Mouse (Mus musculus) Muller cell, postnatal 12 days (primary cell): ENCODE results near the gene Sntb2.

ENCODE experiments used
- DNase-seq: peaks from one replicate; pipeline ENCODE4 v3.0.0-alpha.2; 2015; ENCODE audit errors: inconsistent ontology term

The Sntb2 gene

DNA sequence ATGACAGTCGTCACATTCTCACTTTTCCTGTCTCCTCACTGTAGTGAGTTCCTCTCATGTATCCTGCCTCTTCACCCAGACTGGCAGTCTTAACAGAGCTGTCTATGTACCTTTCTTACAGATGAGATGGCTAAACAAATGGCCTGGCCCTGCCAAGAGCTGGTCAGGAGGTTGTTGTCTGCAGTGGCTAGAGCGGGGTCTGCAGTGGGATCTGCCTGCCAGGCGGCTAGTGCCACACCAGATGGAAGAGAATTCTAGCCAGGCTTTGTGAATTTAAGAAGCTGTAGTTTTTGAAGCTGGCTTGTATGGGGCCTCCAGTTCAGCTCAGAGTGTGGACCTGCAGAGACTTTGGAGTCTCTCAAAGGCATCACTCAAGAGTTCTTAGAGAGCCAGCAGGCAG lies 100.1 kb downstream of the Sntb2 start:
- no peak for DNase-seq

DNA sequence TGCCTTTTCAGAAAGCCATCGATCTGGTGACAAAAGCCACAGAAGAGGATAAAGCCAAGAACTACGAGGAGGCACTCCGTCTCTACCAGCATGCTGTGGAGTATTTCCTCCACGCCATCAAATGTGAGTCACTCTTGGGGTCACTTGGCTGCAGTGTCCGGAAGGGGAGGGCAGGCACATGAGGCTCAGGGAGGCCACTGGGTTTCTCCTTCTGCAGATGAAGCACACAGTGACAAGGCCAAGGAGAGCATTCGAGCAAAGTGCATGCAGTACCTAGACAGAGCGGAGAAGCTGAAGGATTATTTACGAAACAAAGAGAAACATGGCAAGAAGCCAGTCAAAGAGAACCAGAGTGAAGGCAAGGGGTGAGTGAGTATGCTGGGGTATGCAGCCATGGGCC lies 101.1 kb downstream of the Sntb2 start:
- no peak for DNase-seq

DNA sequence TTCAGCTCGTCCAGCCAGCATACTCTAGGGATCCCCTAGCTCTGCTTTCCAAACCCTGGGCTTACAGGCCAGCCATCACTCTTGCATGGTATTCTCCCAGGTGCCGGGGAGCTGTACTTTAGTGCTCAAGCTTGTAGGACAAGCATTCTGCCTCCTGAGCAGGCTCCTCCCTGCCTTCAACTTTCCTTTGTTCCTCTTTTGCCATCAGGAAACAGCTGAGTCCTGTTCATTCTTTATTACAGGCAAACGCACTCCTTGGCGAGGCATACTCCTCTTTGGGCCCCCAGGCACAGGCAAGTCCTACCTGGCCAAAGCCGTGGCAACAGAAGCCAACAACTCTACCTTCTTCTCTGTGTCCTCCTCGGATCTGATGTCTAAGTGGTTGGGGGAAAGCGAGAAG lies 105.1 kb downstream of the Sntb2 start:
- no peak for DNase-seq

DNA sequence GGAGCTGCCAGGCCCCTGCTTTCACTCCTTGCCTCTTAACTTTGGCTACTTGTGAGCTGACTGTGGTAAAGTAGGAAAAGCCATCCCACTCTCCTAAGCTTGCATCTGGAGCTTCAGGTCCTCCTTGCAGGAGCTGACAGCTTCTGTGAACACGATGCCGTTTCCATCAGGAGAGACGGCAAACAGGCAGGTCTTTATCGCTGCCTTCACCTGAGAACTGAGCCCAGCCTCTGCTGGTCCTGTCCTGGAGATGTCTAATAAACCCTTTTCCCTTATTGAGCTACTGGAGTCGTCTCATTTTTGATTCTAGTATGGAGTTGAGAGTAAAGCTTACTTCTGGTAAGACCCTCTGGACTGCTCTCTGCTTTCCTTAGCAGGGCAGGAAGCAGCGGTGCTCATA lies 109.9 kb downstream of the Sntb2 start:
- DNase-seq, result no peak

DNA sequence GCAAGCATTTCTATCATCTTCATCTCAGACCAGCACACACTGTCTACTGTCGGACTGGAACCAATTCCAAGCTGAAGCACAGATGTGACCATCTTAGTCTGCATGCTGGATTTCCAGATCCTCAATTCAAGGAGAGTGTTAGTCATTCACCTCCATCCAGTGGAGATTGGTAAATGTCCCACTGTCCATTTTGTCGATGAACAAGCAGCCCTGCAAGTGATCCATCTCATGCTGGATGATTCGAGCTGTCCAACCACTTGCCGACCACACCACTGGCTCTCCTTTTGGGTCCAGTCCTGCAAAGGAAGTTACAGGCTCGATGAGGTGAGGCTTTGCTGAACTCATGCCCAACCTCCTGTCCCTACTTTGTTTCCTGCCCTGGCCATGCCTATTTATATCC lies 111.4 kb downstream of the Sntb2 start:
- DNase-seq, result no peak

DNA sequence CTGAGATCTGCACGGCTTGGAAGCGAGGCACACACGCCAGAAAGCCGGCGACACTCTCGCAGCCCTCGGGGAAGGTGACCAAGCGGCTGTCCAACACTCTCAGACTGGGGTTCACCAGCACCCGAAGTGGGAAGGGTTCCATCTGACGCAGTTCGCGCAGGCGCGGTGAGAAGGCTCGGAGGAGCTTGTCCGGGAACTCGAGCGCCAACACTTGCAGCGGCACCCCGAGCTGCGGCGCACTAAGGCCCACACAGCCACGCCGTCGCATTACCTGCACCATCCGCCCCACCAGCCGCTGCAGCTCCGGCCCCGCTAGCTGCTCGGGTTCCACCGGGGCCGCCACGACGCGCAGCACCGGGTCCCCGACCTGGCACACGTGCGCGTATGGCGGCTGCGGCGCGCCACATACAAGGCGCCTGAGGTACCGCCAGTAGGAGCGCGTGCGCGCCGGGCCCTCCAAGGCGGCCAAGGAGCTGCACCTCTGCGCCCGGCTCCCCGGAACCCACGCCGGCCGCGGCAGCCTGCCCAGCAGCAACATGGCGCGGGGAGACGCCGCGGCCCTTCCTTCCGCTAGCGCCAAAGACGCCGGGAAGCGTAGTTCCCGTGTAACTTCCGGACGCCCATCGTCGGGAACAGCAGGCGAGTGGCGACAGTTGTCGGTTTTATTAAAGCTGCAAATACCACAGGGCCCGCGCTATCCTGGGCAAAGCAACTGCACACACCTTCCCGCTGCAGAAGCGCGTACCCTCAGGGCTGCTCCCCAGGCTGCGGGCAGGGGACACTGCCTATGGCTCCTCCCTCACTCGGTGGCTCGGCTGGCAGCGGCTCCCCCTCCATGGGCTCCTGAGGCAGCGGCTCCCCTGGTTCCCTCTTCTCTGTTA lies 112.8 kb downstream of the Sntb2 start, which contains the start of gene Pdf:
Gene Pdf (minus strand): TSS at position 554 of the 881 bp plus-strand sequence.
- DNase-seq, result peak; percentile 85

DNA sequence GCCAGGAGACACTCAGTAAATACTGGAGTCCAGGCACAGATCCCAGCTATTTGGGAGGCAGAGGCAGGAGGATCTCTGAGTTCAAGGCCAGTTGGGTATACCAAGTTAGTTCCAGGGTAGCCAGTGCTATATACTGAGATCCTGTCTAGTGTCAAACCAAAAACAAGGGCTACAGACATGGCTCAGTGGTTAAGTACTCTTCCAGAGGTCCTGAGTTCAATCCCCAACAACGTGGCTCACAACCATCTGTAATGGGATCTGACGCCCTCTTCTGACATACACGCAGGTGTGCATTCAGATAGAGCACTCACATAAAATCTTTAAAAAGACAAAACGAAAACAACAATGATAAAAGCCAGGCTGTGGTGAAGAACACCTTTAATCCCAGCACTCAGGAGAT lies 113.9 kb downstream of the Sntb2 start:
- DNase-seq, result no peak

DNA sequence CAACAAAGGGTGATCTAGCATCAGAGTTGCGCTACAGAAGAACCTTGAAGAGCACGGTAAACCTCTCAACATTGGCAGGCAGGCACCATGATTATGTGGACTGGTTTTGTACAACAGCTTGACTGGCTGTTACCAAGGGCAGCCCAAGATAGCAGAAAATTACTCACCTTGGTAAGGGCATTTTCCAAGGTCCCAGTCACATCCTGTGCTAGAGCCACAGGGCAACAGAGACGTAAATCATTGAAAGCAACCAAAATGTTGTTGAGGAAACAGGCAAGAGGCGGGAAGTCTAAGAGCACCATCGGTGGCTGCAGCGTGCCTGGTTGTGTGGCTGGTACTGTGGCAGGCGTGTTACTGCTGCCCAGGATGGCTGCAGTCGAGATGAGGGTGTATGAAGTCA lies 116.5 kb downstream of the Sntb2 start:
- DNase-seq, result no peak

DNA sequence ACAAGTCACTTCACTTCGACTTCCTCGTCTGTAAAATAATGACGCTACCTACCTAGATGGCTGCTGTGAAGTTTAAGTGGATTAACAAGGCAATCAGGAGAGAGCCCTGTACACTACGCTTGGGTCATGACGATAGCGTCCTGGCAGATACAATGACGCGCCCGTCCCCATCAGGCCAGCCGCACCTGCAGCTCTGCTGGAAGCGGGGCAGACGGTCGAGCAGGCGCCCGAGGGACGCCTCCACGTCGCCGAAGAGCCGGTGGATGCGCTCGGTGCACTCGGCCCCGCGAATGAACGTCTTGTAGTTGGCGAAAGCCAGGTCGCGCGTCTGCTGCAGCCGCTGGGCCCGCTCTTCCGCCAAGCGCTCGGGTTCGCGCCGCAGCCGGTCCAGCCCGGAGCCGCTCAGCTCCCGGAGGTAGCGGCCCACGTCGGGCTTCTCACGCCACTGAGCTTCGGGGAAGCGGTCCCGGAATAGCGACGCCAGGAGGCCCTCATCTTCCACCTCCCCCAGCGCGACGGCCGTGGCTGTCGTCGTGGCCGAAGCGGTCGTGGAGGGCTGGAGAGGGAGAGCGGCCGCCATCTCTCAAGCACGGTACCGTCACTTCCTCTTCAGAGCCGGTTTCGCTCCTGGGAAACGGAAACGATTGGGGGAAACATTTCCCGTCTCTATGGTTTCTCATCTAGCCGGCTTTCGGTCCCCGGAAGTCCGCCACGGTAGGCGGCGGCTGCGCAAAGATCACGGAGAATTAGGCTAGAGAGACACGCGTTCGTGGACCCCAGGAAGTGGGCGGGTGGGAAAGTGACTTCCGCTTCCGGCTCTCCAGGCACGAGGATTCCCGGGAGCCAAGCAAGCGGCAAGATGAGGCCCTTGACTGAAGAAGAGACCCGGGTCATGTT lies 120.8 kb downstream of the Sntb2 start, which contains the start of the genes Cog8 and Nip7:
Gene Cog8 (minus strand): TSS at position 614 of the 897 bp plus-strand sequence.
Gene Nip7 (plus strand): TSS at position 802 of the 897 bp plus-strand sequence.
- DNase-seq, result peak; percentile 99

DNA sequence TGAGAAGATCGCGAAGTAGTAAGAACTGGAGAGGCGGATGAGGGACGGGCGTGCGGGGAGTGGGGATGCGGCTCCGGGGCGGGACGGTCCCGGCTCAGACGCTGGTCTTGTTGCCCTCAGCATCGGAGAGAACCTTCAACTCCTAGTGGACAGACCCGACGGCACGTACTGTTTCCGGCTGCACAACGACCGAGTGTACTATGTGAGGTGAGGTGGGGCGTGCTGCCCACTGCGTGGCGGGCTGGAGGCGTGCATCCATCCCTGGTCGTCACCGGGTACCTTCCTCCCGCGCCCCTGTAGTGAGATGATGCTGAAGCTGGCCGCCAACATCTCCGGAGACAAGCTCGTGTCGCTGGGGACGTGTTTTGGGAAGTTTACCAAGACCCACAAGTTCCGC lies 121.4 kb downstream of the Sntb2 start:
- DNase-seq, result no peak

DNA sequence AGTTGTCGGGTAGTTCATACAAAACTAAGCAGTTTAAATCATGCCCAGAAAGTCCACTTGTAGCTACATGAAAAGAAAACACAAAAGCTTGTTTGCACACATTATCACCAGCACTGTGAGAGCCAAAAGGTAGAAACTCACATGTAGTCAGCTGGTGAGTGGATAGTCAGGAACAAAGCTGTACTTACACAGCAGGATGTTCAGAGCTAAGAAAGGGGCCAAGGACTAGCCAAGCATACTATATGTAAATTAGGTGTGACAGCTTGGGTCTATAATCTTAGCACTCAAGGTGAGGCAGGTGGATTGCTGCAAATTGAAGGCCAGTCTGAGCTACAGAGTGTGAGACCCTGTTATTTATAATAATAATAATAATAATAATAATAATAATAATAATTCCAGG lies 127.1 kb downstream of the Sntb2 start:
- no peak for DNase-seq

DNA sequence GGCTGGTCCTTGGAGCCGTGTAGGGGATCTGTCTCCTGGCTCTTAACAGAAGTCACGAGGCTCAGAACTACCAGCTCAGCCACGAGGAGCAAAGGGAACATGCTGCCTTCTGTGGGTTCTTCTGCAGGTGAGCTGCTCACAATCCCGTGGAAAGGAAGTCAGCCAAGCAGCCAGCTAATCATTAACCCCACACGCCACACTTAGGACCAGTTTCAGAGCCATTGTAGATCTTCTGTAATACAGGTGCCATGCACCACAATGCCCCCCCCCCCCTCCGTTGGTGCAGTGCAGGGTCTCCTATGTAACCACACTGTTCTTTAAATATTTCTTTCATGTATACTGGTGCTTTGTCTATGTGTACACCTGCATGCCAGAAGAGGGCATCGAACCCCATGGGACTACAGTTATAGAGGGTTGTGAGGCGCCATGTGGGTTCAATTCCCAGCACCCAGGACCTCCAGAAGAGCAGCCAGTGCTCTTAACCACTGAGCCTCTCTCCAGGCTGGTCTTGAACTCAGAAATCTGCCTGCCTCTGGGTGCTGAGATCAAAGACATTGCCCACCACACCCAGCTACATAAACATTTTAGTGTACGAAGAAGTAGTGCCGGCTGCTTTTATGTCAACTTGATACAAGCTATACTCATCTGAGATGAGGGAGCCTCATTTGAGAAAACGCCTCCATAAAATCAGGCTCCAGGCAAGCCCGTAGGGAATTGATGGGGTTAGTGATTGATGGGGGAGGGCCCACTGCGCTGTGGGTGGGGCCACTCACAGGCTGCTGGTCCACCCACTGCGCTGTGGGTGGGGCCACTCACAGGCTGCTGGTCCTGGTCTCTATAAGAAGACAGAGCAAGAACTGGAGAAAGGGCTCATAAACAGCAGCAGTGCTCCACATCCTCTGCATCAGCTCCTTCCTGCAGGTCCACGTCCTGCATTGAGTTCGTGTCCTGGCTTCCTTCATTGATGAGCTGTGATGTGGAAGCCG lies 130.3 kb downstream of the Sntb2 start, which contains the start of gene Tmed6:
Gene Tmed6 (minus strand): TSS at position 134 of the 986 bp plus-strand sequence.
- DNase-seq, result no peak
